Mouse (Mus musculus) embryonic fibroblast, embryonic 13.5 days (primary cell): ENCODE data around the gene Dhx34. TPM values are rescaled to one million over a fixed set of nuclear protein-coding genes. Genes with fewer than 3 reads are reported as not detected.

Experiments used
- H3K27ac ChIP-seq: 2 replicates; pipeline ENCODE4 v1.5.1; 2012; ENCODE audit warnings: low read length, control low read depth, inconsistent platforms; ENCODE audit not compliant: insufficient read depth
- H3K4me1 ChIP-seq: 2 replicates; pipeline ENCODE4 v1.6.1; 2011; ENCODE audit warnings: low read length; ENCODE audit not compliant: control insufficient read depth, insufficient read depth
- H3K4me3 ChIP-seq: 2 replicates; pipeline ENCODE4 v1.5.1; 2011; ENCODE audit warnings: mild to moderate bottlenecking, control low read depth, low read length; ENCODE audit not compliant: insufficient read depth
- CTCF ChIP-seq: IDR thresholded peaks from 2 replicates; pipeline ENCODE4 v1.5.1; 2011; ENCODE audit warnings: mild to moderate bottlenecking, control low read depth, low read length, moderate library complexity, borderline replicate concordance; ENCODE audit not compliant: insufficient read depth
- POLR2A ChIP-seq: IDR thresholded peaks from 2 replicates; pipeline ENCODE4 v1.6.1; 2011; ENCODE audit warnings: low read depth, mild to moderate bottlenecking, control low read depth, low read length, moderate library complexity
- polyA plus RNA-seq: library from polyadenylated mRNA; stranded (reverse); fragments of >200 nt; gene quantifications from 2 replicates; pipeline ENCODE4 v1.2.4, GENCODE M21; 2011; ENCODE audit warnings: low read depth; ENCODE audit not compliant: missing spikeins, insufficient read length

Gene Dhx34
- polyA plus RNA-seq, 1 experiment = 8.4 TPM

GRCm38 (mm10) chr7:16172586-16173140 is 49.2 kb downstream of the Dhx34 start:
- Histone ChIP-seq H3K4me1 (0 out of 2 replicates have a peak, but pooled peaks cover 5% of the 10 kb centered on the region), H3K4me3 (no peak overlapping the region), H3K27ac (no peak overlapping the region)
- TF ChIP-seq CTCF (no peak), POLR2A (no peak)

GRCm38 (mm10) chr7:16172141-16172581 is 49.7 kb downstream of the Dhx34 start:
- H3K27ac ChIP-seq = no peak overlapping the region
- H3K4me3 ChIP-seq = no peak overlapping the region
- H3K4me1 ChIP-seq = 0 out of 2 replicates have a peak, but pooled peaks cover 5% of the 10 kb centered on the region
- TF ChIP-seq CTCF (no peak), POLR2A (no peak)

- no peak overlapping the region for H3K4me3 ChIP-seq
- no peak overlapping the region for H3K27ac ChIP-seq
- no peaks in the 10 kb centered on the region for H3K4me1 ChIP-seq
- no peak for TF ChIP-seq POLR2A
- TF ChIP-seq CTCF = no peak
These were observed 59.8 kb downstream of the Dhx34 start for GRCm38 (mm10) chr7:16162036-16162435.

GRCm38 (mm10) chr7:16161302-16161701 is 60.5 kb downstream of the Dhx34 start:
- Histone ChIP-seq H3K4me3 (no peak overlapping the region), H3K4me1 (no peaks in the 10 kb centered on the region), H3K27ac (no peak overlapping the region)
- no peak for TF ChIP-seq CTCF
- TF ChIP-seq POLR2A = no peak

GRCm38 (mm10) chr7:16160702-16161101 is 61.1 kb downstream of the Dhx34 start:
- Histone ChIP-seq H3K4me3 (no peak overlapping the region), H3K4me1 (no peaks in the 10 kb centered on the region), H3K27ac (no peak overlapping the region)
- TF ChIP-seq POLR2A = no peak

- no peak overlapping the region for H3K4me3 ChIP-seq
- no peak overlapping the region for H3K27ac ChIP-seq
- H3K4me1 ChIP-seq = no peaks in the 10 kb centered on the region
- TF ChIP-seq POLR2A = no peak
- TF ChIP-seq CTCF = no peak
These were observed 63.1 kb downstream of the Dhx34 start for GRCm38 (mm10) chr7:16158735-16159134.

GRCm38 (mm10) chr7:16156105-16156714 is 65.6 kb downstream of the Dhx34 start:
- Histone ChIP-seq H3K4me1 (no peaks in the 10 kb centered on the region), H3K27ac (no peak overlapping the region), H3K4me3 (no peak overlapping the region)
- TF ChIP-seq POLR2A = no peak
- TF ChIP-seq CTCF = no peak

- TF ChIP-seq POLR2A (no peak), CTCF (no peak)
- H3K27ac ChIP-seq = no peak overlapping the region
- H3K4me3 ChIP-seq = no peak overlapping the region
- no peaks in the 10 kb centered on the region for H3K4me1 ChIP-seq
These were observed 66.5 kb downstream of the Dhx34 start for GRCm38 (mm10) chr7:16155132-16155872.

- Histone ChIP-seq H3K4me3 (no peak overlapping the region), H3K27ac (no peak overlapping the region), H3K4me1 (no peaks in the 10 kb centered on the region)
- TF ChIP-seq CTCF (peak; percentile 42; the same call in 1 of the 2 replicates), POLR2A (no peak)
These were observed 68.3 kb downstream of the Dhx34 start for GRCm38 (mm10) chr7:16153522-16153921.
